8 mouse cellular contexts compared by ENCODE assay signal in the genomic region with DNA sequence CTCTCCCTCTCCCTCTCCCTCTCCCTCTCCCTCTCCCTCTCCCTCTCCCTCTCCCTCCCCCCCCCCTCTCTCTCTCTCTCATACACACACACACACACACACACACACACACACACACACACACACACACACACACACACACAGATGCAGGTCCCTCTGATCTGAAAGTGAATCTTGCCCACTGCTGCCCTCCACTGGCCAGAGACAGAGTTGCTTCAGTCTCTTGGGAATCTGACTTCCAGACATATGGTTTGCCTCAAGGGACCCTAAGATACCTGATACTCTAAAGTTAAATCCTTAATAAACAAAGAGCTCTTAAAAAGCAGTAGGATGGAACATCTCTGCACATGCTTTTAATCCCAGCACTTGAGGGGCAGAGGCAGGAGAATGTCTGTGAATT. TPM values are rescaled to one million over a fixed set of nuclear protein-coding genes. Genes with fewer than 3 reads are reported as not detected.
DNase-seq lines count a peak whose midpoint lies in the region; TF ChIP-seq lines count a peak whose summit lies in the region.
"Not testable (repeated sequence)": the region's sequence is repeated elsewhere in the genome, so short reads cannot be mapped to it uniquely, and the experiment has no call there.

No protein-coding gene starts in this region.

- H3K27me3 ChIP-seq in forebrain, embryonic 10.5 days (ENCODE audit: poor library complexity, severe bottlenecking); hindbrain, embryonic 10.5 days (ENCODE audit: insufficient read depth, poor library complexity, severe bottlenecking): not testable (repeated sequence)

- in situ Hi-C loops in ES-E14 (cut with MboI; ENCODE audit: low sequenced_read_pairs in 2 of 2, unreplicated experiment in 2 of 2) = not testable (repeated sequence)

- not testable (repeated sequence) for H3K27ac ChIP-seq in ES-E14 (ENCODE audit: insufficient read depth, low read depth, low read length, poor library complexity, severe bottlenecking); forebrain, embryonic 10.5 days; hindbrain, embryonic 10.5 days

- not testable (repeated sequence) for H3K9ac ChIP-seq in ES-E14 (ENCODE audit: insufficient read depth, low read depth, low read length, poor library complexity, severe bottlenecking)

- H3K36me3 ChIP-seq in ES-E14 (ENCODE audit: control insufficient read depth, insufficient read depth, low read length, poor library complexity, severe bottlenecking); forebrain, embryonic 10.5 days (replicated peaks); hindbrain, embryonic 10.5 days: not testable (repeated sequence)

- DNase-seq in ES-E14 (ENCODE audit: low read depth, low spot score) = peak; percentile 62
- DNase-seq in c-Kit-positive CD71-positive TER-119-negative erythroid progenitor cells, embryonic 14.5 days (ENCODE audit: low read depth) = peak; percentile 64
- DNase-seq in forebrain, embryonic 10.5 days (ENCODE audit: extremely low spot score, low spot score) = peak; percentile 69
- DNase-seq in hindbrain, embryonic 10.5 days (ENCODE audit: low spot score) = peak; percentile 78
- DNase-seq in layer of hippocampus, adult 9-11 months = peak; percentile 46
- DNase-seq in lung, postnatal 10 days = peak; percentile 90
- DNase-seq in right cerebral cortex, postnatal 10 days (ENCODE audit: low spot score in 2 of 2) = peak; percentile 83 to 89
- DNase-seq in thymus, postnatal 4 days = peak; percentile 81

- not testable (repeated sequence) for H3K4me3 ChIP-seq in ES-E14 (ENCODE audit: insufficient read depth in 1 of 2, low read depth in 1 of 2, low read length in 2 of 2, poor library complexity in 1 of 2, severe bottlenecking in 1 of 2); forebrain, embryonic 10.5 days; hindbrain, embryonic 10.5 days

- not testable (repeated sequence) for H3K9me3 ChIP-seq in ES-E14 (ENCODE audit: control insufficient read depth, insufficient read depth, low read depth, low read length); forebrain, embryonic 10.5 days; hindbrain, embryonic 10.5 days

- not testable (repeated sequence) for H3K4me1 ChIP-seq in ES-E14 (ENCODE audit: control insufficient read depth in 2 of 2, insufficient read depth in 2 of 2, low read length in 2 of 2, poor library complexity in 1 of 2)
- peaks cover 16% of the 10 kb centered on the region for H3K4me1 ChIP-seq in forebrain, embryonic 10.5 days
- peaks cover 23% of the 10 kb centered on the region for H3K4me1 ChIP-seq in hindbrain, embryonic 10.5 days (replicated peaks)

TF ChIP-seq in ES-E14, 5 proteins besides CTCF, POLR2A, EP300 and RAD21:
- peak; percentile 42; the same call in 1 of the 2 replicates for TF ChIP-seq ZC3H11A (IDR thresholded peaks at IDR 0.05; ENCODE audit: borderline replicate concordance, low read depth, low read length)

RNA-seq across cellular contexts. Expression of a gene that starts 25.2 kb away (rescaled TPM):
- 0.54 and 0.69 TPM in 2 replicates for total RNA-seq in ES-E14 (2012; rRNA removed)
- 6.8 and 7.4 TPM in 2 replicates for polyA plus RNA-seq in forebrain, embryonic 10.5 days (2016; fragmentation: Nextera tagmentation; extraction: Ambion mirVana)
- 12.1 and 14.5 TPM in 2 replicates for polyA plus RNA-seq in hindbrain, embryonic 10.5 days (2016; fragmentation: Nextera tagmentation; extraction: Ambion mirVana)

RNA-seq across cellular contexts. Expression of a gene that starts 52.4 kb away (rescaled TPM):
- total RNA-seq in ES-E14 (2012; rRNA removed) = 1.5 and 1.9 TPM in 2 replicates
- polyA plus RNA-seq in forebrain, embryonic 10.5 days (2016; fragmentation: Nextera tagmentation; extraction: Ambion mirVana) = 37.1 and 37.3 TPM in 2 replicates
- 36.1 and 45.3 TPM in 2 replicates for polyA plus RNA-seq in hindbrain, embryonic 10.5 days (2016; fragmentation: Nextera tagmentation; extraction: Ambion mirVana)
